Mouse (Mus musculus): Measurements from ENCODE around the gene Pbrm1.

GRCm38 (mm10) chr14:31165010-31165409, 146.1 kb downstream of the Pbrm1 start:
- no peak for TF ChIP-seq POLR2A (IDR thresholded peaks at IDR 0.05; ENCODE audit: control insufficient read depth, extremely low read depth, insufficient read depth, low read length, poor library complexity)
- no peak for TF ChIP-seq CTCF (IDR thresholded peaks at IDR 0.05; ENCODE audit: borderline replicate concordance, control insufficient read depth, extremely low read depth, insufficient read depth, low read length, poor library complexity)
